Mouse (Mus musculus) lung, adult 2 months (tissue): ENCODE measurements at regions not wholly inside any gene's neighbourhood (a gene's known extent, or its start where the extent isn't known, plus 50 kb on each side); places are given as distances from the start of the nearest gene placed in this dataset.

ENCODE experiments used
- DNase-seq: peaks from one replicate; pipeline ENCODE4 v3.0.0; 2022
- H3K4me1 ChIP-seq: fragments of 200-500 bp; 2 replicates; pipeline ENCODE4 v1.6.1; 2011; ENCODE audit warnings: low read length; ENCODE audit not compliant: control insufficient read depth, insufficient read depth
- H3K4me3 ChIP-seq: fragments of 200-500 bp; replicated peaks from 2 replicates; pipeline ENCODE3; 2011; ENCODE audit warnings: low read depth, mild to moderate bottlenecking, control low read depth, low read length; ENCODE audit errors: extremely low read depth
- CTCF ChIP-seq: fragments of 200-500 bp; IDR thresholded peaks from 2 replicates; pipeline ENCODE4 v1.5.1; 2011; ENCODE audit warnings: mild to moderate bottlenecking, low read length, control low read depth; ENCODE audit not compliant: insufficient read depth
- POLR2A ChIP-seq: fragments of 200-500 bp; IDR thresholded peaks from 2 replicates; pipeline ENCODE4 v1.6.1; 2011; ENCODE audit warnings: low read depth, mild to moderate bottlenecking, control low read depth, low read length, borderline replicate concordance; ENCODE audit errors: extremely low read depth
- WGBS: fragments of 180-500 bp; shearing (Covaris S2); methylation state at CpG from one replicate; pipeline ENCODE4 v1.1.7; 2018; 5-methylcytosine and 5-hydroxymethylcytosine counted together

DNA sequence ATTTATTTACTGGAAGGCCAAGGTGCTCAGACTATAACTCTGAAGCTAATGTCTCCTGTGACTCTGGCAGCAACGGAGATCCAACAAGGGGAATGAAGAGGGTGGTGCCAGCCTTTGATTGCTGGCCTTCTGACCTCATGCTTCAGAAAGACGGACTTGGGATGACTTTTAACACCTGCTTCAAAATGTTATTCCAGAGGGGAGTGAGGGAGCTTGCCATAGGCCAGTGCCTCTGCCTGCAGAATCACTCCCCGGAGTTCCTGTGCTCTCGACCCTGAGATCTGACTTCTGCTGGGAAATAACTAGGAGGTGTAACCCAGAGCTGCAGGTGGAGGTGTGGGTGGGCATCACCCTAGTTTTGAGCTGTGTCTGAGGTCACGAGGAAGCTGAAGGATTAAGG is 78.9 kb upstream of the Cxcr4 start:
- Histone ChIP-seq H3K4me1 (no peaks in the 10 kb centered on the region), H3K4me3 (no peak overlapping the region)
- WGBS, result 50% methylated on average over 5 of the region's 5 CpGs
- DNase-seq, result no peak
- no peak for TF ChIP-seq CTCF
- no peak for TF ChIP-seq POLR2A

- DNase-seq, result no peak
- no peak for TF ChIP-seq POLR2A
- TF ChIP-seq CTCF, result no peak
- WGBS, result 86% methylated on average over 2 of the region's 2 CpGs
Observed at GRCm38 (mm10) chr1:128669241-128669666, 77.2 kb upstream of the Cxcr4 start.

GRCm38 (mm10) chr1:128668718-128669117 is 76.6 kb upstream of the Cxcr4 start:
- DNase-seq, result no peak
- Histone ChIP-seq H3K4me1 (no peaks in the 10 kb centered on the region), H3K4me3 (no peak overlapping the region)
- no peak for TF ChIP-seq POLR2A
- TF ChIP-seq CTCF, result no peak
- WGBS, result 92% methylated on average over 6 of the region's 6 CpGs

More at GRCm38 (mm10) chr1:128669241-128669666, 77.2 kb upstream of the Cxcr4 start:
- Histone ChIP-seq H3K4me1 (no peaks in the 10 kb centered on the region), H3K4me3 (no peak overlapping the region)

- WGBS, result 74% methylated on average over 4 of the region's 4 CpGs
- no peak for DNase-seq
- Histone ChIP-seq H3K4me1 (no peaks in the 10 kb centered on the region), H3K4me3 (no peak overlapping the region)
- TF ChIP-seq CTCF (no peak), POLR2A (no peak)
Observed at GRCm38 (mm10) chr1:128667121-128667762, 75.1 kb upstream of the Cxcr4 start.

GRCm38 (mm10) chr1:128663207-128663606 is 71.1 kb upstream of the Cxcr4 start:
- 93% methylated on average over 2 of the region's 2 CpGs for WGBS
- no peaks in the 10 kb centered on the region for H3K4me1 ChIP-seq
- H3K4me3 ChIP-seq, result no peak overlapping the region
- no peak for TF ChIP-seq CTCF
- no peak for TF ChIP-seq POLR2A
- no peak for DNase-seq

DNA sequence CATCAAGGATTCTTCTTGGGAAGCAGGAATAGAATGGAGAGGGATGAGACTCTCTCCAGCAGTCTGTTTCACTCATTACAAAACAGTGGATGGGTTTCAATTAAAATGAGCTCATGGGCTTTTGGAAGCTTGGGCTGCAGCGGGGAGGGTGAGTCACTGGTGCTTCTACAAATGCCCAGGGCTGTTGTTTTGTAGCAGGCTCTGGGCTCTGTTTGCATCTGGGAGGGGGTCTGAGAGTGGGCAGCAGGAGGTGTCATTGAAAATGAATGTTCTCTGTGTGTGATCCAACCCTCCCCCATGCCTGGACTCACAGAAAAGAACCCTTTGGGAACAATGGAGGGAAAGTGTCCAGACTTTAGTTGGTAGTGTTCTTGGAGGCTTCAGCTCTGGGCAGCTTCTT is 67.8 kb upstream of the Cxcr4 start:
- DNase-seq, result no peak
- no peak overlapping the region for H3K4me3 ChIP-seq
- TF ChIP-seq POLR2A (no peak), CTCF (no peak)
- H3K4me1 ChIP-seq, result no peaks in the 10 kb centered on the region
- 83% methylated on average over 1 of the region's 1 CpGs for WGBS

- no peak for DNase-seq
- 30% methylated on average over 2 of the region's 2 CpGs for WGBS
- TF ChIP-seq CTCF, result no peak
- no peak for TF ChIP-seq POLR2A
- Histone ChIP-seq H3K4me1 (no peaks in the 10 kb centered on the region), H3K4me3 (no peak overlapping the region)
Observed at GRCm38 (mm10) chr1:128658802-128659201, 66.7 kb upstream of the Cxcr4 start.

DNA sequence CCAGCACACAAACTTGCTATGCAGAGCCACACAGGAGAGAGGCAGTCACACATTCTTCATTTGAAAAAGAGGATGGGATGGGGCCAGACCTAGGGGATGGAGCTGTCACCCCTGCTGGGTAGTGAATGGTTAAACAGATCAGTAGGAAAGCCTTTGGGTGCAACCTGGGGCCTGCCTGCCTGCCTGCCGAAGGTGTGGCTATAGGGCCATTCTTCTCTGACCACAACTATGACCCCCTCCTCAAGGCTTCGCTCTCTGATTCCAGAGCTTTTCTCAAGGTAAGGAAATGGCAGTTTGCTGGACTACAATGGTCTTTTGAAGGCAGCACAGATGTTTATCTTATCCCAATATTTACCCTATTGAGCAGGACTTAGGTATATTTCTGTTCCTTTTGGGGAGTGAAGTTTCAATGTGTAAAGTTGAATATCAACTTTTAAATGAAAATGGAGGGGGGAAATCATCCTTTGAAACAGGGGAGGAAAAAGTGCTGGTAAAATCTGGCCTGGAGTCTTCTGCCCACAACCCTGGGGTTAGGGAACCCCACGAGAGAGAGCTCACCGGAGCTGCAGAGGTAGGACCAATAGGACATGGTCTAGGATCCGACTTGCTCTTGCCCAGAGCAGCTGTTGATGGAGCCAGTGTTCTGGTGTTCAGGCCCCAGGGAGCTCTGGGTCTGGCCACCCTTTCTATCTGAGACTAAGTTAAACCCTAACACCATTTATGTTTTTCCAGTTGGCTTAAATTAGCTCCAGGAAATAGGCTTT is 62.2 kb upstream of the Cxcr4 start:
- no peak for TF ChIP-seq POLR2A
- TF ChIP-seq CTCF, result no peak
- 49% methylated on average over 5 of the region's 5 CpGs for WGBS

GRCm38 (mm10) chr1:128650596-128650995 is 58.5 kb upstream of the Cxcr4 start:
- Histone ChIP-seq H3K4me1 (no peaks in the 10 kb centered on the region), H3K4me3 (no peak overlapping the region)
- 79% methylated on average over 2 of the region's 2 CpGs for WGBS
- no peak for TF ChIP-seq CTCF
- TF ChIP-seq POLR2A, result no peak
- no peak for DNase-seq

More for the DNA sequence above, 62.2 kb upstream of the Cxcr4 start:
- Histone ChIP-seq H3K4me3 (no peak overlapping the region), H3K4me1 (no peaks in the 10 kb centered on the region)
- no peak for DNase-seq

GRCm38 (mm10) chr1:128649490-128650178 is 57.5 kb upstream of the Cxcr4 start:
- 63% methylated on average over 13 of the region's 13 CpGs for WGBS
- no peak overlapping the region for H3K4me3 ChIP-seq
- DNase-seq, result no peak
- H3K4me1 ChIP-seq, result no peaks in the 10 kb centered on the region
- TF ChIP-seq CTCF, result no peak
- TF ChIP-seq POLR2A, result no peak
